Mouse (Mus musculus): ENCODE data around the gene P3h4. TPM values are rescaled to one million over a fixed set of nuclear protein-coding genes. Genes with fewer than 3 reads are reported as not detected.

Gene P3h4
- polyA plus RNA-seq, 1 experiment from 2014 or later, result 54.5 TPM

- Histone ChIP-seq H3K36me3 (ENCODE audit: insufficient read depth, low read length) (no peaks in the 10 kb centered on the region), H3K4me1 (replicated peaks; ENCODE audit: insufficient read depth, low read length) (no peaks in the 10 kb centered on the region; the same call in 1 of the 2 replicates), H3K27me3 (ENCODE audit: insufficient read depth, low read length) (peaks cover 5% of the 10 kb centered on the region), H3K27ac (no peak overlapping the region), H3K4me3 (replicated peaks; ENCODE audit: low read depth, low read length) (no peak overlapping the region), H3K9ac (ENCODE audit: low read depth, low read length) (no peak overlapping the region), H3K9me3 (replicated peaks; ENCODE audit: low read length) (no peaks in the 10 kb centered on the region), H3K4me2 (ENCODE audit: low read length) (no peak overlapping the region)
- TF ChIP-seq CTCF (IDR thresholded peaks at IDR 0.05; ENCODE audit: low read depth), result 0 out of 2 replicates have a peak, but pooled peaks have one; percentile 20
- ATAC-seq (replicated peaks; ENCODE audit: low FRiP score, low read depth) (no peak), DNase-seq (ENCODE audit: low spot score) (no peak)
- 82% methylated on average over 6 of the region's 6 CpGs for WGBS
Observed at GRCm38 (mm10) chr11:100360175-100360574, 54.5 kb downstream of the P3h4 start.

Small RNA genes lying within 50 kb of the gene (microRNA-seq; reads per million reads assigned to microRNA genes)
- gene Gm27374, result not detected

Other genes with a start within 250 kb of the P3h4 start
- gene Krt9, start 221.6 kb downstream of the P3h4 start, polyA plus RNA-seq (2015; fragmentation: Nextera tagmentation; extraction: Ambion mirVana), result not detected in 2 replicates
- 2.7 and 4.3 TPM in 2 replicates for gene Krt14, start 207.3 kb downstream of the P3h4 start, polyA plus RNA-seq (2015; fragmentation: Nextera tagmentation; extraction: Ambion mirVana)
- gene Krt16, start 165.9 kb downstream of the P3h4 start, polyA plus RNA-seq (2015; fragmentation: Nextera tagmentation; extraction: Ambion mirVana), result not detected in 2 replicates
- 0.12 and 0.17 TPM in 2 replicates for gene Krt17, start 153.8 kb downstream of the P3h4 start, polyA plus RNA-seq (2015; fragmentation: Nextera tagmentation; extraction: Ambion mirVana)
- gene Krt42, start 145.0 kb downstream of the P3h4 start, polyA plus RNA-seq (2015; fragmentation: Nextera tagmentation; extraction: Ambion mirVana), result not detected in 2 replicates
- 1,736 and 1,746 TPM in 2 replicates for gene Eif1, start 95.0 kb downstream of the P3h4 start, polyA plus RNA-seq (2015; fragmentation: Nextera tagmentation; extraction: Ambion mirVana)
- gene Gast, start 80.4 kb downstream of the P3h4 start, polyA plus RNA-seq (2015; fragmentation: Nextera tagmentation; extraction: Ambion mirVana), result not detected in 2 replicates
- 13.8 and 15.7 TPM in 2 replicates for gene Hap1, start 58.7 kb downstream of the P3h4 start, polyA plus RNA-seq (2015; fragmentation: Nextera tagmentation; extraction: Ambion mirVana)
- 119 and 129 TPM in 2 replicates for gene Jup, start 17.1 kb downstream of the P3h4 start, polyA plus RNA-seq (2015; fragmentation: Nextera tagmentation; extraction: Ambion mirVana)
- gene Fkbp10, start 861 bp upstream of the P3h4 start, polyA plus RNA-seq (2015; fragmentation: Nextera tagmentation; extraction: Ambion mirVana), result 108 and 122 TPM in 2 replicates
- gene Nt5c3b, start 27.0 kb upstream of the P3h4 start, polyA plus RNA-seq (2015; fragmentation: Nextera tagmentation; extraction: Ambion mirVana), result 97.6 and 98.6 TPM in 2 replicates
- 0.29 and 0.32 TPM in 2 replicates for gene Klhl10, start 27.1 kb upstream of the P3h4 start, polyA plus RNA-seq (2015; fragmentation: Nextera tagmentation; extraction: Ambion mirVana)
- 5.4 and 6.0 TPM in 2 replicates for gene Klhl11, start 57.9 kb upstream of the P3h4 start, polyA plus RNA-seq (2015; fragmentation: Nextera tagmentation; extraction: Ambion mirVana)
- gene Acly, start 113.2 kb upstream of the P3h4 start, polyA plus RNA-seq (2015; fragmentation: Nextera tagmentation; extraction: Ambion mirVana), result 86.4 and 98.4 TPM in 2 replicates
- 0.72 and 0.96 TPM in 2 replicates for gene Ttc25, start 130.8 kb upstream of the P3h4 start, polyA plus RNA-seq (2015; fragmentation: Nextera tagmentation; extraction: Ambion mirVana)
- gene Cnp, start 160.1 kb upstream of the P3h4 start, polyA plus RNA-seq (2015; fragmentation: Nextera tagmentation; extraction: Ambion mirVana), result 23.7 and 24.2 TPM in 2 replicates
- 52.6 and 54.0 TPM in 2 replicates for gene Nkiras2, start 204.4 kb upstream of the P3h4 start, polyA plus RNA-seq (2015; fragmentation: Nextera tagmentation; extraction: Ambion mirVana)
- 142 and 151 TPM in 2 replicates for gene Dnajc7, start 205.3 kb upstream of the P3h4 start, polyA plus RNA-seq (2015; fragmentation: Nextera tagmentation; extraction: Ambion mirVana)

All from kidney, postnatal 0 days (tissue).